ENCODE assay signal across 18 mouse cellular contexts in genomic region chr6:107167736-107168491, GRCm38 (mm10).
DNase-seq lines count a peak whose midpoint lies in the region.
"Had no signal": no experiment of that assay in that cellular context is flagged by ENCODE, and none has a peak within 500 bp of the region (broad histone marks: within the 10 kb centered on the region; RNA-seq: fewer than 3 reads in every experiment).

No protein-coding gene starts in this region.

- DNase-seq in layer of hippocampus, adult 11-12 months (ENCODE audit: low spot score), result peak; percentile 33
- no peak for DNase-seq in layer of hippocampus, postnatal 36 days
- DNase-seq in left cerebral cortex, adult 9 months (ENCODE audit: low spot score in 2 of 2), result peak; percentile 10 to 33
- no peak for DNase-seq in left cerebral cortex, adult 18-20 months (ENCODE audit: low spot score in 2 of 2)
- peak; percentile 73 for DNase-seq in brain, adult 2 months (ENCODE audit: low read depth, low spot score)
- DNase-seq in layer of hippocampus, adult 9-11 months, result peak; percentile 72
- no peak for DNase-seq in lung, adult 18-20 months
- DNase-seq: adrenal gland, postnatal 14 days; cerebellum, adult 11-12 months; cerebellum, adult 9-11 months; embryo, embryonic 11 days; gastrocnemius, postnatal 10 days; heart, postnatal 10 days; kidney, adult 11 months; kidney, postnatal 14 days; retina, postnatal 1 day; thymus, adult 18-20 months; thymus, postnatal 25 days had no signal

Comparison
In these comparisons a context has a peak if more than half of its experiments do, and no peak if none do; other contexts are left out.
1. DNase-seq: peak in layer of hippocampus, adult 11-12 months (single experiment), left cerebral cortex, adult 9 months (2 of 2), brain, adult 2 months (single experiment) and layer of hippocampus, adult 9-11 months (single experiment); none in layer of hippocampus, postnatal 36 days (0 of 2), left cerebral cortex, adult 18-20 months (0 of 2) and lung, adult 18-20 months (0 of 2).